19 mouse cellular contexts compared by ENCODE assay signal in the genomic region with DNA sequence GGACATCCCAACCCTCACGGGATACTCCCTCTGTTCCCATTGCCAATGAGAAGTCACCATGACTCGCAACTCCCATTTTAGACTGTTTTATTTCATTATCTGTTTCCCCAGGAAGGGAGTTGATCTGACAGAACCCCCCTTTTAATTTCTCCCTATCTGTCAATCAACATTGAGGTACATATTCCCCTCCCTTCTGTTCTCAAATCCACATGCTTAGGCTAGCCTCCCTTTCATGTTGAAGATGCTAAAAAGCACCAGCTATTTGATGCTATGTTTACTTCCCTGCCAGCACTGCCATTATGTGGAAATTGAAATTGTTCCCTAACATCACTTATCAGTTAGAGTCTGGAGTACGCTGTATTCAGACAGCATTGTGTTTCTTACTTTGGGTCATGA. TPM values are rescaled to one million over a fixed set of nuclear protein-coding genes. Genes with fewer than 3 reads are reported as not detected.
"Had no signal": no experiment of that assay in that cellular context is flagged by ENCODE, and none has a peak within 500 bp of the region (broad histone marks: within the 10 kb centered on the region; RNA-seq: fewer than 3 reads in every experiment).

No protein-coding gene starts in this region.

- H3K36me3 ChIP-seq: midbrain, embryonic 10.5 days; midbrain, embryonic 12.5 days; neural tube, embryonic 13.5 days; neural tube, embryonic 15.5 days had no signal

- DNase-seq: lung, embryonic 14.5 days; lung, postnatal 10 days; lung, postnatal 4 days; retina, postnatal 1 day; spleen, adult 18-20 months; thymus, adult 18-20 months; thymus, postnatal 14 days; thymus, postnatal 36 days had no signal

- H3K9ac ChIP-seq: lung, embryonic 14.5 days; midbrain, embryonic 12.5 days; neural tube, embryonic 13.5 days; neural tube, embryonic 15.5 days had no signal

- H3K4me3 ChIP-seq: midbrain, embryonic 10.5 days; midbrain, embryonic 12.5 days; myocyte; neural tube, embryonic 13.5 days; neural tube, embryonic 15.5 days had no signal

- H3K27me3 ChIP-seq: midbrain, embryonic 12.5 days; neural tube, embryonic 13.5 days; neural tube, embryonic 15.5 days had no signal

- H3K27ac ChIP-seq: midbrain, embryonic 10.5 days; midbrain, embryonic 12.5 days; neural tube, embryonic 13.5 days; neural tube, embryonic 15.5 days had no signal

- H3K9me3 ChIP-seq: midbrain, embryonic 10.5 days; midbrain, embryonic 12.5 days; neural tube, embryonic 13.5 days; neural tube, embryonic 15.5 days had no signal

- H3K4me2 ChIP-seq: lung, embryonic 14.5 days; midbrain, embryonic 12.5 days; neural tube, embryonic 13.5 days; neural tube, embryonic 15.5 days had no signal

- H3K4me1 ChIP-seq: midbrain, embryonic 10.5 days; midbrain, embryonic 12.5 days; neural tube, embryonic 13.5 days; neural tube, embryonic 15.5 days had no signal

RNA-seq across cellular contexts. Expression of a gene that starts 31.1 kb away (rescaled TPM):
- total RNA-seq: megakaryocyte, adult 5-6 weeks; megakaryocyte-erythroid progenitor cell, adult 5-6 weeks had no signal
- polyA plus RNA-seq: lung, embryonic 14.5 days; lung, embryonic 16.5 days; myocyte; small intestine, adult 2 months; stomach, embryonic 14.5 days; thymus, postnatal 0 days had no signal
